Comparison of ENCODE assay signal across 21 mouse cellular contexts in the genomic region with DNA sequence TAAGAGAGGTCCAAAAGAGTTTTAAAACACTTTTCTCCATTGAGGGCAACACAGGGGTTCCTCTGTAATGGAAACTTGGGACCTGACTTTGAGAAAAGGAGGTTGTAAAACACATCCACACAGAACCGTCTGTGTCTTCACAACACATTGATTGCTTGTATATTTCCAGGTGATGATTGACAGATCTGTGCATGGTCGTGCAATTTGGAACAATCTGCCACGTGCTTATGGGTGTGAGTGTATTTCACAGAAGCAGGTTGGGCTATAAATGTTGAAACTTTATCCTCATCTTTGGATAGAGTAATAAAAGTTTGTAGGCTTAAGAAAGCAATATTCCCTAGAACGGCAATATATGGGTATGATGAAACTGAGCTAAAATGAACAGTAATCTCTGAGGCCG.
"Had no signal": no experiment of that assay in that cellular context is flagged by ENCODE, and none has a peak within 500 bp of the region (broad histone marks: within the 10 kb centered on the region; RNA-seq: fewer than 3 reads in every experiment).

No protein-coding gene starts in this region.

- H3K27ac ChIP-seq: liver, embryonic 15.5 days; lung, embryonic 15.5 days; macrophage; midbrain, embryonic 10.5 days; midbrain, embryonic 13.5 days; neural tube, embryonic 13.5 days; neural tube, embryonic 15.5 days; stomach, embryonic 15.5 days; stomach, postnatal 0 days had no signal

- H3K36me3 ChIP-seq: liver, embryonic 15.5 days; lung, embryonic 15.5 days; midbrain, embryonic 10.5 days; midbrain, embryonic 13.5 days; neural tube, embryonic 13.5 days; neural tube, embryonic 15.5 days; stomach, embryonic 15.5 days had no signal

- ATAC-seq: liver, postnatal 0 days; lung, postnatal 0 days; midbrain, embryonic 13.5 days; midbrain, embryonic 16.5 days had no signal

- H3K27me3 ChIP-seq: liver, embryonic 15.5 days; lung, embryonic 15.5 days; midbrain, embryonic 13.5 days; neural tube, embryonic 13.5 days; neural tube, embryonic 15.5 days; stomach, embryonic 15.5 days had no signal

- DNase-seq: liver, postnatal 0 days; lung, adult 2 months; lung, postnatal 14 days; lung, postnatal 36 days; retina, postnatal 1 day; right cerebral cortex, adult 18-20 months; thymus, adult 2 months; thymus, postnatal 25 days; thymus, postnatal 4 days had no signal

- H3K4me3 ChIP-seq: liver, embryonic 15.5 days; lung, embryonic 15.5 days; midbrain, embryonic 10.5 days; midbrain, embryonic 13.5 days; myocyte; neural tube, embryonic 13.5 days; neural tube, embryonic 15.5 days; stomach, embryonic 15.5 days had no signal

- H3K4me1 ChIP-seq: liver, embryonic 15.5 days; lung, embryonic 15.5 days; midbrain, embryonic 10.5 days; midbrain, embryonic 13.5 days; stomach, embryonic 15.5 days had no signal

- H3K9me3 ChIP-seq: liver, embryonic 15.5 days; lung, embryonic 15.5 days; midbrain, embryonic 10.5 days; midbrain, embryonic 13.5 days; neural tube, embryonic 13.5 days; neural tube, embryonic 15.5 days; stomach, embryonic 15.5 days had no signal

- H3K4me2 ChIP-seq: liver, embryonic 15.5 days; lung, embryonic 15.5 days; midbrain, embryonic 13.5 days; neural tube, embryonic 13.5 days; neural tube, embryonic 15.5 days; stomach, embryonic 15.5 days had no signal

- H3K9ac ChIP-seq: liver, embryonic 15.5 days; liver, postnatal 0 days; lung, embryonic 15.5 days; midbrain, embryonic 13.5 days; neural tube, embryonic 13.5 days; neural tube, embryonic 15.5 days; stomach, embryonic 15.5 days had no signal
